Mouse (Mus musculus) erythroblast, embryonic 14.5 days (primary cell): Measurements from ENCODE around the gene Dlgap1.

ENCODE experiments used
- GATA1 ChIP-seq: IDR thresholded peaks from 2 replicates; pipeline ENCODE4 v1.6.1; 2012; ENCODE audit warnings: low read length, inconsistent platforms, mixed read lengths
- TAL1 ChIP-seq: IDR thresholded peaks from 3 replicates; pipeline ENCODE4 v1.6.1; 2012; ENCODE audit warnings: low read length, inconsistent platforms, mixed read lengths

- TF ChIP-seq GATA1 (no peak), TAL1 (no peak)
Measured at GRCm38 (mm10) chr17:70633181-70633944, 664.5 kb downstream of the Dlgap1 start.
